16 mouse cellular contexts compared by ENCODE assay signal in genomic region chr2:170597586-170597985, GRCm38 (mm10). TPM values are rescaled to one million over a fixed set of nuclear protein-coding genes. Genes with fewer than 3 reads are reported as not detected.
DNase-seq lines count a peak whose midpoint lies in the region; ATAC-seq and TF ChIP-seq lines count a peak whose summit lies in the region.
"Had no signal": no experiment of that assay in that cellular context is flagged by ENCODE, and none has a peak within 500 bp of the region (broad histone marks: within the 10 kb centered on the region; RNA-seq: fewer than 3 reads in every experiment).

No protein-coding gene starts in this region.

- H3K9me3 ChIP-seq in liver, postnatal 0 days (ENCODE audit: low read length) = no peaks in the 10 kb centered on the region; the same call in 1 of the 2 replicates
- H3K9me3 ChIP-seq in liver, embryonic 11.5 days (ENCODE audit: control insufficient read depth, low read length) = no peaks in the 10 kb centered on the region
- H3K9me3 ChIP-seq in limb, embryonic 14.5 days (ENCODE audit: control insufficient read depth, low read length) = no peaks in the 10 kb centered on the region

- H3K36me3 ChIP-seq in liver, postnatal 0 days (replicated peaks; ENCODE audit: insufficient read depth, low read length) = no peaks in the 10 kb centered on the region
- H3K36me3 ChIP-seq in liver, embryonic 11.5 days (ENCODE audit: control insufficient read depth, insufficient read depth, low read length) = no peaks in the 10 kb centered on the region
- H3K36me3 ChIP-seq in limb, embryonic 14.5 days (ENCODE audit: control insufficient read depth, insufficient read depth, low read length) = no peaks in the 10 kb centered on the region
- H3K36me3 ChIP-seq: embryonic facial prominence, embryonic 13.5 days had no signal

- peak; percentile 63 for TF ChIP-seq CTCF in gastrocnemius, adult 2 months (IDR thresholded peaks at IDR 0.05)
- TF ChIP-seq CTCF in liver, postnatal 0 days (IDR thresholded peaks at IDR 0.05; ENCODE audit: low read depth) = peak; percentile 57
- TF ChIP-seq CTCF in brain, embryonic 14.5 days (IDR thresholded peaks at IDR 0.05; ENCODE audit: borderline replicate concordance, extremely low read depth, insufficient read depth, insufficient read length) = peak; percentile 57; the same call in 1 of the 2 replicates

- WGBS in liver, postnatal 0 days (ENCODE audit: insufficient replicate concordance) = 7% methylated on average over 2 of the region's 2 CpGs
- WGBS in liver, embryonic 11.5 days = 5% methylated on average over 2 of the region's 2 CpGs
- WGBS in limb, embryonic 14.5 days = 4% methylated on average over 2 of the region's 2 CpGs

- H3K4me2 ChIP-seq in liver, postnatal 0 days (ENCODE audit: low read depth, low read length) = no peak overlapping the region
- no peak overlapping the region for H3K4me2 ChIP-seq in liver, embryonic 11.5 days
- no peak overlapping the region for H3K4me2 ChIP-seq in limb, embryonic 14.5 days (replicated peaks; ENCODE audit: low read depth, low read length, severe bottlenecking)
- H3K4me2 ChIP-seq: embryonic facial prominence, embryonic 13.5 days; hindbrain, embryonic 14.5 days had no signal

- intact Hi-C loops in gastrocnemius, adult 2 months (cut with DNase I) = no loop called here

- no peak for ATAC-seq in liver, postnatal 0 days
- no peak for ATAC-seq in liver, embryonic 11.5 days (replicated peaks; ENCODE audit: low FRiP score)
- ATAC-seq in limb, embryonic 14.5 days (ENCODE audit: low FRiP score, low read depth) = peak; percentile 79

- H3K4me3 ChIP-seq in gastrocnemius, adult 2 months = no peak overlapping the region
- H3K4me3 ChIP-seq in liver, postnatal 0 days (ENCODE audit: low read depth, low read length) = no peak overlapping the region
- H3K4me3 ChIP-seq in liver, embryonic 11.5 days (ENCODE audit: low read depth, low read length) = no peak overlapping the region
- no peak overlapping the region for H3K4me3 ChIP-seq in limb, embryonic 14.5 days (replicated peaks; ENCODE audit: low read length)
- H3K4me3 ChIP-seq: embryonic facial prominence, embryonic 13.5 days had no signal

- no peaks in the 10 kb centered on the region for H3K4me1 ChIP-seq in liver, postnatal 0 days (ENCODE audit: insufficient read depth)
- H3K4me1 ChIP-seq in liver, embryonic 11.5 days (replicated peaks; ENCODE audit: control insufficient read depth, insufficient read depth, low read length) = no peaks in the 10 kb centered on the region
- peaks cover 7% of the 10 kb centered on the region; the same call in 1 of the 2 replicates for H3K4me1 ChIP-seq in limb, embryonic 14.5 days (ENCODE audit: control insufficient read depth, insufficient read depth, low read length)

- no peak overlapping the region for H3K27ac ChIP-seq in gastrocnemius, adult 2 months
- H3K27ac ChIP-seq in liver, postnatal 0 days (ENCODE audit: low read depth) = no peak overlapping the region
- no peak overlapping the region for H3K27ac ChIP-seq in liver, embryonic 11.5 days (ENCODE audit: low read depth, low read length)
- H3K27ac ChIP-seq in limb, embryonic 14.5 days (replicated peaks; ENCODE audit: low read depth, low read length) = no peak overlapping the region
- H3K27ac ChIP-seq: embryonic facial prominence, embryonic 13.5 days; hindbrain, embryonic 14.5 days had no signal

- no peak overlapping the region for H3K9ac ChIP-seq in liver, postnatal 0 days (replicated peaks)
- H3K9ac ChIP-seq in liver, embryonic 11.5 days (ENCODE audit: low read depth, low read length) = no peak overlapping the region
- H3K9ac ChIP-seq in limb, embryonic 14.5 days (ENCODE audit: low read depth, low read length, severe bottlenecking) = no peak overlapping the region
- H3K9ac ChIP-seq: embryonic facial prominence, embryonic 13.5 days; hindbrain, embryonic 14.5 days had no signal

- TF ChIP-seq POLR2A in brain, embryonic 14.5 days (IDR thresholded peaks at IDR 0.05; ENCODE audit: borderline replicate concordance, extremely low read depth, insufficient read depth, insufficient read length, poor library complexity, severe bottlenecking) = no peak
- no peak for TF ChIP-seq POLR2A in limb, embryonic 14.5 days (IDR thresholded peaks at IDR 0.05; ENCODE audit: borderline replicate concordance, extremely low read depth, insufficient read depth, insufficient read length)

- H3K27me3 ChIP-seq in liver, postnatal 0 days (ENCODE audit: insufficient read depth, low read length) = no peaks in the 10 kb centered on the region
- no peaks in the 10 kb centered on the region for H3K27me3 ChIP-seq in liver, embryonic 11.5 days (replicated peaks; ENCODE audit: control insufficient read depth, insufficient read depth, low read length)
- no peaks in the 10 kb centered on the region for H3K27me3 ChIP-seq in limb, embryonic 14.5 days (ENCODE audit: control insufficient read depth, insufficient read depth, low read length)
- H3K27me3 ChIP-seq: embryonic facial prominence, embryonic 13.5 days had no signal

- DNase-seq in gastrocnemius, adult 2 months = no peak
- no peak for DNase-seq in gastrocnemius, postnatal 4 days (ENCODE audit: low spot score in 2 of 2)
- no peak for DNase-seq in liver, postnatal 0 days
- DNase-seq in liver, embryonic 11.5 days (ENCODE audit: low spot score) = no peak
- DNase-seq in brain, embryonic 14.5 days (ENCODE audit: low read depth) = no peak
- peak; percentile 45 for DNase-seq in limb, embryonic 14.5 days (ENCODE audit: low spot score)
- DNase-seq in c-Kit-positive CD71-positive TER-119-positive erythroid progenitor cells, embryonic 14.5 days (ENCODE audit: low spot score) = no peak
- DNase-seq in adipocyte (ENCODE audit: low spot score) = no peak
- DNase-seq: gastrocnemius, postnatal 10 days; lung, postnatal 36 days; thymus, postnatal 14 days had no signal

- TF ChIP-seq EP300 in liver, postnatal 0 days (IDR thresholded peaks at IDR 0.05; ENCODE audit: low read depth) = no peak

RNA-seq across cellular contexts. Expression of gene 4930470P17Rik, which starts 4.2 kb away (rescaled TPM):
- not detected for total RNA-seq in gastrocnemius, adult 2 months (2021)
- total RNA-seq in gastrocnemius, postnatal 4 days (2021) = not detected
- not detected in 2 replicates for polyA plus RNA-seq in liver, postnatal 0 days (2015; fragmentation: Nextera tagmentation; extraction: Ambion mirVana)
- polyA plus RNA-seq in liver, embryonic 11.5 days (2014; fragmentation: Nextera tagmentation; extraction: Ambion mirVana) = not detected in 2 replicates
- polyA plus RNA-seq in brain, embryonic 14.5 days (2012; rRNA removed) = not detected in 2 replicates
- polyA plus RNA-seq in limb, embryonic 14.5 days (2012; rRNA removed) = not detected in 2 replicates
- not detected in 2 replicates for polyA plus RNA-seq in limb, embryonic 14.5 days (2014; fragmentation: Nextera tagmentation; extraction: Ambion mirVana)
- total RNA-seq: gastrocnemius, postnatal 10 days; layer of hippocampus, postnatal 14 days had no signal
- polyA plus RNA-seq: embryonic facial prominence, embryonic 13.5 days; neural tube, embryonic 11.5 days; small intestine, adult 2 months had no signal
